9 mouse cellular contexts compared by ENCODE assay signal in genomic region chr6:6881115-6881637, GRCm38 (mm10). TPM values are rescaled to one million over a fixed set of nuclear protein-coding genes. Genes with fewer than 3 reads are reported as not detected.
A peak's percentile ranks its signal among the peaks of the same experiment; 100 is the strongest.
DNase-seq lines count a peak whose midpoint lies in the region; ATAC-seq lines count a peak whose summit lies in the region.
"Had no signal": no experiment of that assay in that cellular context is flagged by ENCODE, and none has a peak within 500 bp of the region (broad histone marks: within the 10 kb centered on the region; RNA-seq: fewer than 3 reads in every experiment).

No protein-coding gene starts in this region.

- no peaks in the 10 kb centered on the region; the same call in 1 of the 2 replicates for H3K4me1 ChIP-seq in liver, embryonic 11.5 days (replicated peaks; ENCODE audit: control insufficient read depth, insufficient read depth, low read length)
- peaks cover 49% of the 10 kb centered on the region for H3K4me1 ChIP-seq in forebrain, embryonic 10.5 days
- peaks cover 43% of the 10 kb centered on the region for H3K4me1 ChIP-seq in limb, embryonic 10.5 days
- H3K4me1 ChIP-seq in neural tube, embryonic 14.5 days (ENCODE audit: control insufficient read depth, insufficient read depth, low read length): peaks cover 7% of the 10 kb centered on the region

- DNase-seq in liver, embryonic 11.5 days (ENCODE audit: low spot score): no peak
- no peak for DNase-seq in liver
- DNase-seq in forebrain, embryonic 10.5 days (ENCODE audit: extremely low spot score, low spot score): no peak
- no peak for DNase-seq in limb, embryonic 10.5 days (ENCODE audit: low spot score)
- no peak for DNase-seq in cerebellum, postnatal 25 days
- DNase-seq in gastrocnemius, adult 8-10 months (ENCODE audit: low spot score in 2 of 2): no peak

- peak overlapping the region; percentile 63 for H3K4me2 ChIP-seq in liver, embryonic 11.5 days
- peak overlapping the region; percentile 58 for H3K4me2 ChIP-seq in neural tube, embryonic 14.5 days (ENCODE audit: low read depth, low read length)

- H3K9ac ChIP-seq in liver, embryonic 11.5 days (ENCODE audit: low read depth, low read length): no peak overlapping the region
- 0 out of 2 replicates have a peak overlapping the region, but pooled peaks have one; percentile 12 for H3K9ac ChIP-seq in neural tube, embryonic 14.5 days (replicated peaks; ENCODE audit: low read depth, low read length)

- 2% methylated on average over 30 of the region's 30 CpGs for WGBS in liver, embryonic 11.5 days
- WGBS in forebrain, embryonic 10.5 days: under 1% methylated on average over 30 of the region's 30 CpGs
- WGBS in limb, embryonic 10.5 days: under 1% methylated on average over 30 of the region's 30 CpGs
- 1% methylated on average over 30 of the region's 30 CpGs for WGBS in neural tube, embryonic 14.5 days

- peaks cover 89% of the 10 kb centered on the region for H3K27me3 ChIP-seq in liver, embryonic 11.5 days (replicated peaks; ENCODE audit: control insufficient read depth, insufficient read depth, low read length)
- H3K27me3 ChIP-seq in forebrain, embryonic 10.5 days (ENCODE audit: poor library complexity, severe bottlenecking): peaks cover 88% of the 10 kb centered on the region
- peaks cover 86% of the 10 kb centered on the region for H3K27me3 ChIP-seq in limb, embryonic 10.5 days (ENCODE audit: low read depth, poor library complexity, severe bottlenecking)
- peaks cover 40% of the 10 kb centered on the region for H3K27me3 ChIP-seq in neural tube, embryonic 14.5 days (ENCODE audit: control insufficient read depth, insufficient read depth, low read length)

- no peak; the same call in 1 of the 2 replicates for ATAC-seq in liver, embryonic 11.5 days (replicated peaks; ENCODE audit: low FRiP score)
- peak; percentile 4; the same call in 1 of the 2 replicates for ATAC-seq in neural tube, embryonic 14.5 days (ENCODE audit: low read depth)
- ATAC-seq in monocyte, adult 5-6 weeks (replicated peaks; ENCODE audit: insufficient number of reproducible peaks, low FRiP score, low TSS enrichment, poor library complexity, severe bottlenecking): no peak

- H3K36me3 ChIP-seq in liver, embryonic 11.5 days (ENCODE audit: control insufficient read depth, insufficient read depth, low read length): no peaks in the 10 kb centered on the region
- no peaks in the 10 kb centered on the region for H3K36me3 ChIP-seq in forebrain, embryonic 10.5 days (replicated peaks)
- no peaks in the 10 kb centered on the region for H3K36me3 ChIP-seq in limb, embryonic 10.5 days
- no peaks in the 10 kb centered on the region for H3K36me3 ChIP-seq in neural tube, embryonic 14.5 days (ENCODE audit: control insufficient read depth, insufficient read depth, low read length)

- H3K9me3 ChIP-seq in liver, embryonic 11.5 days (ENCODE audit: control insufficient read depth, low read length): no peaks in the 10 kb centered on the region
- H3K9me3 ChIP-seq in forebrain, embryonic 10.5 days: no peaks in the 10 kb centered on the region
- no peaks in the 10 kb centered on the region for H3K9me3 ChIP-seq in limb, embryonic 10.5 days (replicated peaks)
- no peaks in the 10 kb centered on the region for H3K9me3 ChIP-seq in neural tube, embryonic 14.5 days (ENCODE audit: control insufficient read depth, low read length)

- no peak overlapping the region for H3K27ac ChIP-seq in liver, embryonic 11.5 days (ENCODE audit: low read depth, low read length)
- H3K27ac ChIP-seq in forebrain, embryonic 10.5 days: peak overlapping the region; percentile 80
- peak overlapping the region; percentile 80 for H3K27ac ChIP-seq in limb, embryonic 10.5 days
- no peak overlapping the region for H3K27ac ChIP-seq in neural tube, embryonic 14.5 days (ENCODE audit: low read depth, low read length)

- H3K4me3 ChIP-seq in liver, embryonic 11.5 days (ENCODE audit: low read depth, low read length): peak overlapping the region; percentile 41
- peak overlapping the region; percentile 62 for H3K4me3 ChIP-seq in forebrain, embryonic 10.5 days
- H3K4me3 ChIP-seq in limb, embryonic 10.5 days: peak overlapping the region; percentile 61
- H3K4me3 ChIP-seq in neural tube, embryonic 14.5 days (ENCODE audit: low read depth, low read length): peak overlapping the region; percentile 32
- H3K4me3 ChIP-seq: erythroblast, embryonic 14.5 days had no signal

RNA-seq across cellular contexts. Expression of gene Dlx5, which starts 0.7 kb away (rescaled TPM):
- polyA plus RNA-seq in liver, embryonic 11.5 days (2014; fragmentation: Nextera tagmentation; extraction: Ambion mirVana): 0.88 and 1.5 TPM in 2 replicates
- polyA plus RNA-seq in forebrain, embryonic 10.5 days (2016; fragmentation: Nextera tagmentation; extraction: Ambion mirVana): 17.5 and 18.5 TPM in 2 replicates
- 9.3 and 10.8 TPM in 2 replicates for polyA plus RNA-seq in limb, embryonic 10.5 days (2016; fragmentation: Nextera tagmentation; extraction: Ambion mirVana)
- not detected in 2 replicates for polyA plus RNA-seq in neural tube, embryonic 14.5 days (2014; fragmentation: Nextera tagmentation; extraction: Ambion mirVana)
- not detected for total RNA-seq in gastrocnemius, adult 8-10 months (2022)
- total RNA-seq in monocyte, adult 5-6 weeks (2017): not detected in 3 replicates
- polyA plus RNA-seq: erythroblast, embryonic 14.5 days had no signal

RNA-seq across cellular contexts. Expression of gene Dlx6, which starts 18.0 kb away (rescaled TPM):
- polyA plus RNA-seq in liver, embryonic 11.5 days (2014; fragmentation: Nextera tagmentation; extraction: Ambion mirVana): 0.08 TPM in 1 of 2 replicates, not detected in the other
- polyA plus RNA-seq in forebrain, embryonic 10.5 days (2016; fragmentation: Nextera tagmentation; extraction: Ambion mirVana): 0.95 and 1.1 TPM in 2 replicates
- 0.41 and 0.60 TPM in 2 replicates for polyA plus RNA-seq in limb, embryonic 10.5 days (2016; fragmentation: Nextera tagmentation; extraction: Ambion mirVana)
- polyA plus RNA-seq in neural tube, embryonic 14.5 days (2014; fragmentation: Nextera tagmentation; extraction: Ambion mirVana): not detected in 2 replicates
- not detected for total RNA-seq in gastrocnemius, adult 8-10 months (2022)
- total RNA-seq in monocyte, adult 5-6 weeks (2017): not detected in 3 replicates
- polyA plus RNA-seq: erythroblast, embryonic 14.5 days had no signal

Comparison
In these comparisons a context has a peak if more than half of its experiments do, and no peak if none do; other contexts are left out.
1. H3K27ac ChIP-seq: peak in forebrain, embryonic 10.5 days (single experiment) and limb, embryonic 10.5 days (single experiment); none in liver, embryonic 11.5 days (single experiment) and neural tube, embryonic 14.5 days (single experiment).
2. Peak in every context shown above with its lines, with median percentiles within 50 percentile points of each other: H3K4me3 ChIP-seq.